ENCODE assay signal across 31 mouse cellular contexts in the genomic region with DNA sequence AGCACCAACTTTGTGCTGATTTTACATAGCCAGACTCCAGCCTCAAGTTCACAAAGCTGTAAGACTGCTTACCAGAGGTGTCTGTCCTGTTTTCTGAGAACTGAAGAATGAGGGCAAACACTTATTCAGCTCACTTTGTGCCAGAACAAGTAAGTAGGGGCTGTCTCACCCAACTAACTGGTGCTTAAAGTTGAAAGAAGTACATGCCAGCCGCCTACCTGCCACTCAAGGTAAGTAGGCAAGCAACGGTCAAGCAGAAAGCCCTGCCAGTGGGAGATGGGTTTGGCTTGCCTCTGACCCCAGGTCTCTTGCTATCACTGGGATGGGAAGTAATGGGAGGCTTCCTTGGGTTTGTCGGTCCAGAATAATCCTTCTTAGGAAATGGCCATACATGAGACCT. TPM values are rescaled to one million over a fixed set of nuclear protein-coding genes. Genes with fewer than 3 reads are reported as not detected.
DNase-seq lines count a peak whose midpoint lies in the region; ATAC-seq and TF ChIP-seq lines count a peak whose summit lies in the region.
"Had no signal": no experiment of that assay in that cellular context is flagged by ENCODE, and none has a peak within 500 bp of the region (broad histone marks: within the 10 kb centered on the region; RNA-seq: fewer than 3 reads in every experiment).

No protein-coding gene starts in this region.

- H3K36me3 ChIP-seq in lung, postnatal 0 days (ENCODE audit: insufficient read depth, low read length), result no peaks in the 10 kb centered on the region
- H3K36me3 ChIP-seq: embryonic facial prominence, embryonic 12.5 days; embryonic facial prominence, embryonic 15.5 days; G1E; hindbrain, embryonic 10.5 days; hindbrain, embryonic 13.5 days had no signal

- ATAC-seq in lung, postnatal 0 days, result peak; percentile 89
- ATAC-seq: forebrain, embryonic 14.5 days; forebrain, postnatal 0 days; hindbrain, embryonic 16.5 days; Patski had no signal

- 66% methylated on average over 3 of the region's 3 CpGs for WGBS in lung, adult 2 months
- 58% methylated on average over 3 of the region's 3 CpGs for WGBS in lung, postnatal 0 days

- peaks cover 3% of the 10 kb centered on the region; the same call in 1 of the 2 replicates for H3K4me1 ChIP-seq in lung, adult 2 months (ENCODE audit: control insufficient read depth, insufficient read depth, low read length)
- H3K4me1 ChIP-seq in lung, postnatal 0 days (ENCODE audit: insufficient read depth, low read depth, low read length), result no peaks in the 10 kb centered on the region
- H3K4me1 ChIP-seq: embryonic facial prominence, embryonic 12.5 days; embryonic facial prominence, embryonic 15.5 days; hindbrain, embryonic 10.5 days; hindbrain, embryonic 13.5 days had no signal

- no peak overlapping the region for H3K9ac ChIP-seq in lung, postnatal 0 days (replicated peaks; ENCODE audit: low read depth)
- H3K9ac ChIP-seq: embryonic facial prominence, embryonic 12.5 days; embryonic facial prominence, embryonic 15.5 days; forebrain, postnatal 0 days; hindbrain, embryonic 13.5 days had no signal

- intact Hi-C loops in gastrocnemius, postnatal 14 days (cut with DNase I; ENCODE audit: low total_unique reads), result no loop called here

- H3K27ac ChIP-seq in lung, postnatal 0 days (ENCODE audit: low read length), result no peak overlapping the region
- H3K27ac ChIP-seq: embryonic facial prominence, embryonic 12.5 days; embryonic facial prominence, embryonic 15.5 days; hindbrain, embryonic 10.5 days; hindbrain, embryonic 13.5 days had no signal

- peak; percentile 67 to 75 for DNase-seq in lung, adult 18-20 months
- DNase-seq in lung, adult 2 months, result peak; percentile 43
- DNase-seq in lung, postnatal 0 days (ENCODE audit: low spot score), result peak; percentile 88
- peak; percentile 78 for DNase-seq in lung, postnatal 25 days (ENCODE audit: low spot score)
- no peak for DNase-seq in adrenal gland, adult 18-20 months (ENCODE audit: low spot score in 2 of 2)
- no peak for DNase-seq in gastrocnemius, postnatal 14 days
- no peak for DNase-seq in ovary, postnatal 36 days (ENCODE audit: low spot score)
- no peak for DNase-seq in thymus, postnatal 36 days
- DNase-seq: adrenal gland, adult 2 months; adrenal gland, postnatal 14 days; cerebellum, adult 11 months; cerebellum, adult 2 months; cerebellum, adult 9-11 months; cerebellum, postnatal 25 days; forebrain, postnatal 0 days; gastrocnemius, postnatal 36 days; heart, postnatal 36 days had no signal

- H3K27me3 ChIP-seq in lung, postnatal 0 days (replicated peaks; ENCODE audit: insufficient read depth, low read length), result no peaks in the 10 kb centered on the region
- H3K27me3 ChIP-seq: CH12.LX; hindbrain, embryonic 13.5 days; Patski had no signal

- TF ChIP-seq CTCF in lung, adult 2 months (IDR thresholded peaks at IDR 0.05; ENCODE audit: insufficient read depth, low read length), result no peak
- no peak; the same call in 1 of the 2 replicates for TF ChIP-seq CTCF in lung, postnatal 0 days (IDR thresholded peaks at IDR 0.05)

- peak; percentile 56; the same call in 1 of the 2 replicates for TF ChIP-seq EP300 in lung, postnatal 0 days (IDR thresholded peaks at IDR 0.05)

- no peak for TF ChIP-seq POLR2A in lung, adult 2 months (IDR thresholded peaks at IDR 0.05; ENCODE audit: borderline replicate concordance, extremely low read depth, low read depth, low read length)

- H3K9me3 ChIP-seq in lung, postnatal 0 days (ENCODE audit: low read length), result no peaks in the 10 kb centered on the region
- H3K9me3 ChIP-seq: embryonic facial prominence, embryonic 12.5 days; embryonic facial prominence, embryonic 15.5 days; G1E; hindbrain, embryonic 10.5 days; hindbrain, embryonic 13.5 days had no signal

- H3K4me2 ChIP-seq in lung, postnatal 0 days (replicated peaks; ENCODE audit: low read depth, low read length), result no peak overlapping the region
- H3K4me2 ChIP-seq: embryonic facial prominence, embryonic 12.5 days; embryonic facial prominence, embryonic 15.5 days; heart, embryonic 11.5 days; hindbrain, embryonic 13.5 days had no signal

- H3K4me3 ChIP-seq in lung, adult 2 months (replicated peaks; ENCODE audit: extremely low read depth, low read depth, low read length), result no peak overlapping the region
- no peak overlapping the region for H3K4me3 ChIP-seq in lung, postnatal 0 days (ENCODE audit: low read depth, low read length)
- H3K4me3 ChIP-seq: embryonic facial prominence, embryonic 12.5 days; embryonic facial prominence, embryonic 15.5 days; hindbrain, embryonic 10.5 days; hindbrain, embryonic 13.5 days had no signal

RNA-seq across cellular contexts. Expression of a gene that starts 24.8 kb away (rescaled TPM):
- polyA plus RNA-seq in lung, adult 2 months (2012; rRNA removed), result 0.07 and 0.11 TPM in 2 replicates
- 0.06 and 0.24 TPM in 2 replicates for polyA plus RNA-seq in lung, postnatal 0 days (2015; fragmentation: Nextera tagmentation; extraction: Ambion mirVana)
- total RNA-seq in adrenal gland, adult 18-20 months (2021), result not detected
- total RNA-seq in gastrocnemius, postnatal 14 days (2021), result under 1 TPM in 1 of 2 experiments, not detected in 1; 0.07 TPM
- total RNA-seq: gastrocnemius, adult 8-10 months; gastrocnemius, postnatal 36 days; granulocyte monocyte progenitor cell, adult 5-6 weeks; heart, adult 8-10 months; heart, postnatal 36 days had no signal
- polyA plus RNA-seq: adrenal gland, adult 2 months; cerebellum, adult 2 months; G1E; heart, embryonic 14.5 days had no signal

RNA-seq across cellular contexts. Expression of a gene that starts 25.0 kb away (rescaled TPM):
- 9.5 and 10.9 TPM in 2 replicates for polyA plus RNA-seq in lung, adult 2 months (2012; rRNA removed)
- 17.0 and 20.5 TPM in 2 replicates for polyA plus RNA-seq in lung, postnatal 0 days (2015; fragmentation: Nextera tagmentation; extraction: Ambion mirVana)
- total RNA-seq in adrenal gland, adult 18-20 months (2021), result 10 to 100 TPM; 26.4 to 28.8 TPM
- total RNA-seq in gastrocnemius, postnatal 14 days (2021), result 10 to 100 TPM in 1 of 2 experiments, 1 to 10 TPM in 1; 9.3 to 11.2 TPM

Comparison
In these comparisons a context has a peak if more than half of its experiments do, and no peak if none do; other contexts are left out.
1. DNase-seq: peak in lung, adult 18-20 months (2 of 2), lung, adult 2 months (single experiment), lung, postnatal 0 days (single experiment) and lung, postnatal 25 days (single experiment); none in adrenal gland, adult 18-20 months (0 of 2), gastrocnemius, postnatal 14 days (single experiment), ovary, postnatal 36 days (single experiment) and thymus, postnatal 36 days (0 of 2).